Mouse (Mus musculus) heart, embryonic 15.5 days (tissue): ENCODE measurements around the gene Sox10. TPM values are rescaled to one million over a fixed set of nuclear protein-coding genes. Genes with fewer than 3 reads are reported as not detected.
A peak's percentile ranks its signal among the peaks of the same experiment; 100 is the strongest.

Experiments used
- ATAC-seq: fragments of 200-750 bp; cut with Nextera tagmentation; replicated peaks from 2 replicates; pipeline ENCODE4 v1.8.0; 2017; ENCODE audit warnings: low read depth, moderate TSS enrichment; ENCODE audit not compliant: insufficient number of reproducible peaks, insufficient read depth, low FRiP score
- H3K27ac ChIP-seq: fragments of 300-500 bp; sonication (generic); 2 replicates; pipeline ENCODE4 v1.5.1; 2015; ENCODE audit warnings: mild to moderate bottlenecking, inconsistent platforms
- H3K27me3 ChIP-seq: fragments of 300-500 bp; sonication (generic); 2 replicates; pipeline ENCODE4 v1.6.1; 2015; ENCODE audit warnings: inconsistent platforms
- H3K36me3 ChIP-seq: fragments of 300-500 bp; sonication (generic); 2 replicates; pipeline ENCODE4 v1.6.1; 2015; ENCODE audit warnings: mild to moderate bottlenecking, inconsistent platforms
- H3K4me1 ChIP-seq: fragments of 300-500 bp; sonication (generic); replicated peaks from 2 replicates; pipeline ENCODE4 v1.6.1; 2015; ENCODE audit warnings: inconsistent platforms
- H3K4me2 ChIP-seq: fragments of 300-500 bp; sonication (generic); 2 replicates; pipeline ENCODE4 v1.6.1; 2015; ENCODE audit warnings: inconsistent platforms, mild to moderate bottlenecking, moderate library complexity
- H3K4me3 ChIP-seq: fragments of 300-500 bp; sonication (generic); 2 replicates; pipeline ENCODE4 v1.5.1; 2015; ENCODE audit warnings: mild to moderate bottlenecking, inconsistent platforms
- H3K9ac ChIP-seq: fragments of 300-500 bp; sonication (generic); 2 replicates; pipeline ENCODE4 v1.6.1; 2015; ENCODE audit warnings: mild to moderate bottlenecking, inconsistent platforms
- H3K9me3 ChIP-seq: fragments of 300-500 bp; sonication (generic); replicated peaks from 2 replicates; pipeline ENCODE4 v1.6.1; 2016; ENCODE audit warnings: inconsistent platforms
- WGBS: fragments of 180-500 bp; shearing (Covaris S2); methylation state at CpG from one replicate; pipeline ENCODE4 v1.1.7; 2015; ENCODE audit warnings: mixed read lengths; 5-methylcytosine and 5-hydroxymethylcytosine counted together
- polyA plus RNA-seq: library from polyadenylated mRNA; unstranded; fragments of >200 nt; fragmentation: Nextera tagmentation; extraction: Ambion mirVana; gene quantifications from 2 replicates; pipeline ENCODE4 v1.2.1, GENCODE M21; 2015

Sox10 gene
- polyA plus RNA-seq, 1 experiment from 2014 or later, result 0.45 TPM

GRCm38 (mm10) chr15:79155572-79155971 lies 9.5 kb downstream of the Sox10 start:
- H3K9me3 ChIP-seq, result no peaks in the 10 kb centered on the region
- no peak overlapping the region for H3K9ac ChIP-seq
- H3K27me3 ChIP-seq, result peaks cover 34% of the 10 kb centered on the region
- H3K4me3 ChIP-seq, result no peak overlapping the region
- H3K4me2 ChIP-seq, result no peak overlapping the region
- H3K36me3 ChIP-seq, result peaks cover 15% of the 10 kb centered on the region; the same call in 1 of the 2 replicates
- peaks cover 9% of the 10 kb centered on the region for H3K4me1 ChIP-seq
- 30% methylated on average over 3 of the region's 3 CpGs for WGBS
- no peak overlapping the region for H3K27ac ChIP-seq
- 0 out of 2 replicates have a peak, but pooled peaks have one; percentile 15 for ATAC-seq

GRCm38 (mm10) chr15:79152709-79153108 lies 12.3 kb downstream of the Sox10 start:
- WGBS, result 55% methylated on average over 6 of the region's 6 CpGs
- Histone ChIP-seq H3K27ac (no peak overlapping the region), H3K36me3 (peaks cover 32% of the 10 kb centered on the region), H3K4me3 (no peak overlapping the region), H3K27me3 (peaks cover 12% of the 10 kb centered on the region), H3K4me1 (peaks cover 11% of the 10 kb centered on the region), H3K9me3 (no peaks in the 10 kb centered on the region), H3K9ac (no peak overlapping the region), H3K4me2 (no peak overlapping the region)
- ATAC-seq, result no peak

- H3K27ac ChIP-seq, result no peak overlapping the region
- H3K4me2 ChIP-seq, result no peak overlapping the region
- 75% methylated on average over 8 of the region's 8 CpGs for whole genome bisulfite sequencing
Observed at GRCm38 (mm10) chr15:79151881-79152280, 13.2 kb downstream of the Sox10 start.

GRCm38 (mm10) chr15:79148533-79148932 lies 16.5 kb downstream of the Sox10 start:
- WGBS, result 51% methylated on average over 7 of the region's 7 CpGs
- no peak overlapping the region for H3K4me3 ChIP-seq
- H3K27me3 ChIP-seq, result no peaks in the 10 kb centered on the region
- peaks cover 65% of the 10 kb centered on the region for H3K36me3 ChIP-seq
- H3K4me2 ChIP-seq, result no peak overlapping the region
- H3K9ac ChIP-seq, result no peak overlapping the region
- H3K4me1 ChIP-seq, result peaks cover 2% of the 10 kb centered on the region; the same call in 1 of the 2 replicates
- H3K9me3 ChIP-seq, result no peaks in the 10 kb centered on the region
- ATAC-seq, result 0 out of 2 replicates have a peak, but pooled peaks have one; percentile 45
- no peak overlapping the region for H3K27ac ChIP-seq

More at GRCm38 (mm10) chr15:79151881-79152280, 13.2 kb downstream of the Sox10 start:
- peaks cover 40% of the 10 kb centered on the region for H3K36me3 ChIP-seq
- H3K9me3 ChIP-seq, result no peaks in the 10 kb centered on the region
- H3K4me3 ChIP-seq, result no peak overlapping the region
- H3K4me1 ChIP-seq, result peaks cover 11% of the 10 kb centered on the region
- no peak for ATAC-seq
- H3K9ac ChIP-seq, result no peak overlapping the region
- peaks cover 8% of the 10 kb centered on the region for H3K27me3 ChIP-seq

GRCm38 (mm10) chr15:79145522-79145921 lies 19.5 kb downstream of the Sox10 start:
- 86% methylated on average over 7 of the region's 7 CpGs for WGBS
- Histone ChIP-seq H3K9ac (no peak overlapping the region), H3K4me2 (no peak overlapping the region), H3K4me1 (peaks cover 20% of the 10 kb centered on the region), H3K9me3 (no peaks in the 10 kb centered on the region), H3K4me3 (no peak overlapping the region), H3K27ac (no peak overlapping the region), H3K27me3 (no peaks in the 10 kb centered on the region), H3K36me3 (peaks cover 50% of the 10 kb centered on the region)
- no peak for ATAC-seq

- no peak for ATAC-seq
- H3K9ac ChIP-seq, result no peak overlapping the region
- no peaks in the 10 kb centered on the region for H3K27me3 ChIP-seq
- no peak overlapping the region for H3K4me3 ChIP-seq
- 60% methylated on average over 8 of the region's 8 CpGs for WGBS
- peaks cover 39% of the 10 kb centered on the region for H3K36me3 ChIP-seq
- no peak overlapping the region for H3K4me2 ChIP-seq
- peaks cover 22% of the 10 kb centered on the region for H3K4me1 ChIP-seq
- no peak overlapping the region for H3K27ac ChIP-seq
- H3K9me3 ChIP-seq, result no peaks in the 10 kb centered on the region
Observed at GRCm38 (mm10) chr15:79144021-79144420, 21.0 kb downstream of the Sox10 start.

GRCm38 (mm10) chr15:79143316-79143715 lies 21.7 kb downstream of the Sox10 start:
- Histone ChIP-seq H3K4me1 (peaks cover 20% of the 10 kb centered on the region), H3K27me3 (no peaks in the 10 kb centered on the region), H3K36me3 (peaks cover 37% of the 10 kb centered on the region), H3K4me3 (no peak overlapping the region), H3K9ac (no peak overlapping the region), H3K9me3 (no peaks in the 10 kb centered on the region), H3K4me2 (no peak overlapping the region), H3K27ac (no peak overlapping the region)
- 87% methylated on average over 12 of the region's 12 CpGs for WGBS
- ATAC-seq, result no peak

GRCm38 (mm10) chr15:79141566-79141917 lies 23.5 kb downstream of the Sox10 start:
- peak overlapping the region; percentile 84 for H3K4me3 ChIP-seq
- peaks cover 21% of the 10 kb centered on the region for H3K36me3 ChIP-seq
- H3K4me2 ChIP-seq, result peak overlapping the region; percentile 93
- WGBS, result 2% methylated on average over 7 of the region's 7 CpGs
- H3K9ac ChIP-seq, result peak overlapping the region; percentile 84
- no peaks in the 10 kb centered on the region for H3K27me3 ChIP-seq
- no peak for ATAC-seq
- peaks cover 23% of the 10 kb centered on the region for H3K4me1 ChIP-seq
- H3K9me3 ChIP-seq, result no peaks in the 10 kb centered on the region
- peak overlapping the region; percentile 52 for H3K27ac ChIP-seq

GRCm38 (mm10) chr15:79140866-79141565 lies 24.0 kb downstream of the Sox10 start, which contains the start of the genes Polr2f and 1700088E04Rik:
Polr2f (plus strand) TSS chr15:79141009.
1700088E04Rik (minus strand) TSS chr15:79141253.
- peak; percentile 85 for ATAC-seq
- peak within 1 kb of the TSS; percentile 52 for H3K27ac ChIP-seq
- peaks cover 23% of the 10 kb centered on the region for H3K4me1 ChIP-seq
- H3K36me3 ChIP-seq, result peaks cover 16% of the 10 kb centered on the region
- no peaks in the 10 kb centered on the region for H3K27me3 ChIP-seq
- no peaks in the 10 kb centered on the region for H3K9me3 ChIP-seq
- peak within 1 kb of the TSS; percentile 84 for H3K9ac ChIP-seq
- under 1% methylated on average over 57 of the region's 57 CpGs for WGBS
- H3K4me3 ChIP-seq, result peak within 1 kb of the TSS; percentile 84
- peak within 1 kb of the TSS; percentile 93 for H3K4me2 ChIP-seq

GRCm38 (mm10) chr15:79139640-79140039 lies 25.4 kb downstream of the Sox10 start:
- Histone ChIP-seq H3K4me3 (no peak overlapping the region), H3K27ac (no peak overlapping the region), H3K4me2 (no peak overlapping the region), H3K9me3 (no peaks in the 10 kb centered on the region), H3K4me1 (peaks cover 23% of the 10 kb centered on the region), H3K36me3 (peaks cover 6% of the 10 kb centered on the region), H3K9ac (no peak overlapping the region), H3K27me3 (no peaks in the 10 kb centered on the region)
- 54% methylated on average over 10 of the region's 10 CpGs for WGBS
- ATAC-seq, result no peak

GRCm38 (mm10) chr15:79135783-79136575 lies 29.1 kb downstream of the Sox10 start:
- Histone ChIP-seq H3K4me1 (peaks cover 17% of the 10 kb centered on the region), H3K9me3 (no peaks in the 10 kb centered on the region)
- ATAC-seq, result no peak

More at GRCm38 (mm10) chr15:79135783-79136575, 29.1 kb downstream of the Sox10 start:
- no peaks in the 10 kb centered on the region for H3K27me3 ChIP-seq
- WGBS, result 75% methylated on average over 11 of the region's 11 CpGs
- H3K4me2 ChIP-seq, result no peak overlapping the region
- no peak overlapping the region for H3K9ac ChIP-seq
- peaks cover 40% of the 10 kb centered on the region for H3K36me3 ChIP-seq
- H3K4me3 ChIP-seq, result no peak overlapping the region
- no peak overlapping the region for H3K27ac ChIP-seq
